Mouse (Mus musculus) heart, embryonic 16.5 days (tissue): ENCODE measurements around the gene Ptprm. TPM values are rescaled to one million over a fixed set of nuclear protein-coding genes. Genes with fewer than 3 reads are reported as not detected.

ENCODE experiments used
- ATAC-seq: fragments of 200-750 bp; cut with Nextera tagmentation; replicated peaks from 2 replicates; pipeline ENCODE4 v1.8.0; 2017; ENCODE audit warnings: moderate number of reproducible peaks; ENCODE audit not compliant: insufficient read depth, low FRiP score; ENCODE audit errors: extremely low read depth
- H3K27ac ChIP-seq: fragments of 300-500 bp; sonication (generic); 2 replicates; pipeline ENCODE4 v1.5.1; 2014; ENCODE audit warnings: mild to moderate bottlenecking, low read length, control low read depth, moderate library complexity
- H3K27me3 ChIP-seq: fragments of 300-500 bp; sonication (generic); 2 replicates; pipeline ENCODE4 v1.6.1; 2014; ENCODE audit warnings: low read length, mixed read lengths; ENCODE audit not compliant: control insufficient read depth, insufficient read depth
- H3K36me3 ChIP-seq: fragments of 300-500 bp; sonication (generic); 2 replicates; pipeline ENCODE4 v1.6.1; 2014; ENCODE audit not compliant: control insufficient read depth, insufficient read depth
- H3K4me1 ChIP-seq: fragments of 300-500 bp; sonication (generic); 2 replicates; pipeline ENCODE4 v1.6.1; 2014; ENCODE audit warnings: low read length, mixed read lengths; ENCODE audit not compliant: control insufficient read depth, insufficient read depth
- H3K4me2 ChIP-seq: fragments of 300-500 bp; sonication (generic); 2 replicates; pipeline ENCODE4 v1.6.1; 2014; ENCODE audit warnings: low read depth, mild to moderate bottlenecking, control low read depth, low read length
- H3K4me3 ChIP-seq: fragments of 300-500 bp; sonication (generic); 2 replicates; pipeline ENCODE4 v1.5.1; 2014; ENCODE audit warnings: mild to moderate bottlenecking, control low read depth, low read length
- H3K9ac ChIP-seq: fragments of 300-500 bp; sonication (generic); 2 replicates; pipeline ENCODE4 v1.6.1; 2014; ENCODE audit warnings: low read length, control low read depth
- H3K9me3 ChIP-seq: fragments of 300-500 bp; sonication (generic); replicated peaks from 2 replicates; pipeline ENCODE4 v1.6.1; 2016; ENCODE audit warnings: low read length; ENCODE audit not compliant: control insufficient read depth
- WGBS: fragments of 180-500 bp; shearing (Covaris S2); extraction: QIAGEN DNeasy Blood & Tissue Kit; methylation state at CpG from one replicate; pipeline ENCODE4 v1.1.7; 2014; 5-methylcytosine and 5-hydroxymethylcytosine counted together
- polyA plus RNA-seq: library from polyadenylated mRNA; unstranded; fragments of >200 nt; fragmentation: Nextera tagmentation; extraction: Ambion mirVana; gene quantifications from 2 replicates; pipeline ENCODE4 v1.2.1, GENCODE M21; 2015

Ptprm gene
- polyA plus RNA-seq, 1 experiment from 2014 or later = 12.8 TPM

DNA sequence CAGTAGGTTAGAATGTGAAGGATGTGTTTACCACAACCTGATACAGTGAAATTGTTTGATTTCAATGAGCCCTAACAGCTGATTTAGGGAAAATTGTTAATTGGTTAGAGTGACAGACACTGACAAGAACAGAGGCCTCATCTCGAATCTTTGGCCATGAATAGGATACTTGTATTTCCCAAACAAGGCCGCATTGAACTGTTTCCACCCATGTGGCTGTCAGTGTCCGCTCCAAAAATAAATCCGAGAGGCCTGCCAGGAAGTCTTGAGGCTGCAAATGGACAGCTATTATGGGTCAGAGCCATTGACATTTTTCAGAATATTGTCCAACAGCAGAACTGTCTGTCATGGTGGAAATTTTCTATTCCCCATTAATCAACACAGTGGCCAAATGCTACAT lies 409.8 kb downstream of the Ptprm start:
- Histone ChIP-seq H3K9me3 (no peaks in the 10 kb centered on the region), H3K36me3 (peaks cover 2% of the 10 kb centered on the region; the same call in 1 of the 2 replicates), H3K9ac (no peak overlapping the region), H3K27me3 (no peaks in the 10 kb centered on the region), H3K4me1 (no peaks in the 10 kb centered on the region), H3K4me2 (no peak overlapping the region), H3K4me3 (no peak overlapping the region), H3K27ac (no peak overlapping the region)
- no peak for ATAC-seq
- WGBS = 61% methylated on average over 4 of the region's 4 CpGs

DNA sequence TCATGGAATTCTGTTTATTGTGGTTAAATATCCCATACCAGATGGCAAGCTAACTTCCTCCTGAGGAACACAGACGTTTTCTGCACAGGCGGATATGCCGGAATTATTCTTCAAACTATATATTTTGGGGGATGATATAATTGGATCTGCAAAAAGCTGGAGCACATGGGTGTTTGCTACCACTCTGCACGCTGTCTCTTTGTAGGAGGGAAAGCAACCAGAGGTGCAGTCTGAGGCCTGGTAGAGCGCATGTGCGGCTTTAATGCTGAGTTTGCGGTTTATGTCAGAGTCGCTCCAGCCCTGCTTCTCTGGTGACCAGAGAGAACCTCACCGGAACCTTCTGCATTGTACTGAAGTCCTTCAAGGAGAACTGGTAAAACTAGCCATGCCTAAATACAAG lies 410.7 kb downstream of the Ptprm start:
- H3K4me1 ChIP-seq = no peaks in the 10 kb centered on the region
- H3K9me3 ChIP-seq = no peaks in the 10 kb centered on the region
- H3K4me3 ChIP-seq = no peak overlapping the region
- no peaks in the 10 kb centered on the region for H3K36me3 ChIP-seq
- ATAC-seq = no peak
- no peak overlapping the region for H3K27ac ChIP-seq
- WGBS = 91% methylated on average over 9 of the region's 9 CpGs
- no peak overlapping the region for H3K9ac ChIP-seq
- no peak overlapping the region for H3K4me2 ChIP-seq
- H3K27me3 ChIP-seq = no peaks in the 10 kb centered on the region

DNA sequence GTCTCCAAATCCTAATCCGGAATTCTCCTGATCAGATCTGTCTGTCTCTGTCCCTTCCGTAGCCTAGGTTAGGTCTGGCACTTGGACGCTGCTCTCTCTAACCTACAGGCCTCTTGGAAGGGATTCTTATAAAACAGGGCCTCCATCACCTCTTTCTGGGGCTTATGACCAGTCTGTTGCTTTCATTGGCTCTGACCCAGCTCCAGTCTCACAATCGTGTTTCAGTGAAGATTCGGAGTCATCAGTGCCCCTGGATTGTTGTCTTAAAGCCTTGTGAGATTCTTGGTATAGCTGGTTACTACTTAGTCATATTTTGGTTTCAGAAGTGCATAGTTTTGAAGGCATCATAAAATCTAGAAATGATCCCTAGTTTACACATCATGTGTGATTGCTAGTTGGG lies 428.6 kb downstream of the Ptprm start:
- Histone ChIP-seq H3K27me3 (no peaks in the 10 kb centered on the region), H3K9ac (no peak overlapping the region), H3K4me3 (no peak overlapping the region), H3K36me3 (no peaks in the 10 kb centered on the region; the same call in 1 of the 2 replicates), H3K4me1 (no peaks in the 10 kb centered on the region), H3K4me2 (no peak overlapping the region), H3K9me3 (peaks cover 5% of the 10 kb centered on the region), H3K27ac (no peak overlapping the region)
- WGBS = 69% methylated on average over 5 of the region's 5 CpGs
- ATAC-seq = no peak

DNA sequence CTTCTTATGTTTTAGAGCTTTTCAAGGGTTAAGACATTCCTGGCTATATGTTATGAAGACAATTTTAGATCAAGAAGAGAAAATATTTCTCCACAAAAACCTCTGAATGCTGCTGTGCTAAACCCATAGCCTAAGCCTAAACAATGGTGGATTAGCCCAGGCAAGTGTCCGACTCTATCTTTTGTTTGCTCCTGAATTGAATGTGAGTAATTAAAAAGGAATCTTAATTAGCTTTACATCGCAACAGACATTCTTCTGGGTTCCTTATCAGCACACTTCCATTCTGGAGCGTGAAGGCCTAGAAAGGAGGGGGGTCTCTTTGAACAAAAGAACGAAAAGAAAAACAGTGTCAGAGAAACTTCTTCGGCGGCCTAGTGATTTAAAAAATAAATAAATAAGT lies 439.6 kb downstream of the Ptprm start:
- Histone ChIP-seq H3K36me3 (no peaks in the 10 kb centered on the region), H3K4me2 (no peak overlapping the region), H3K4me1 (no peaks in the 10 kb centered on the region), H3K4me3 (no peak overlapping the region), H3K27me3 (no peaks in the 10 kb centered on the region), H3K9me3 (no peaks in the 10 kb centered on the region), H3K9ac (no peak overlapping the region), H3K27ac (no peak overlapping the region)
- 30% methylated on average over 6 of the region's 6 CpGs for WGBS
- no peak for ATAC-seq

DNA sequence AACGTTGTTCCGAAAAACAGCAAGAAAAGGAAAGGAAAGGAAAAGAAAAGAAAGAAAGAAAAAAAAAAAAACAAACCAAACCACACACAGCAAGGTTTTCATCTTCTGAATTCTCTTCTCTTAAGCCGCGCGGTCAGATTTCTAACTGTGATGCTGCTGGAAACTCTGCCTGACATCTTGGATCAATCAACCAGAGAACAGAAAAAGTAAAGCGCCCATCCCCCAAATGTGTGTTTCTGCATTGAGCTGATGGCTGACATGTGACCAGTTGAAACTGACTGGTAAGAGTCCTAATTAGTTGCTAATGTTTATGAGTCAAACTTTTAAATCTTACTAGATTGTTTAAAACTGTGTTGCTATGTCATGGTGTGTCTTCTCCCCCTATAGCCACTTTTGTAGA lies 441.7 kb downstream of the Ptprm start:
- Histone ChIP-seq H3K27ac (no peak overlapping the region), H3K4me1 (no peaks in the 10 kb centered on the region), H3K4me3 (no peak overlapping the region), H3K9ac (no peak overlapping the region), H3K27me3 (no peaks in the 10 kb centered on the region), H3K36me3 (no peaks in the 10 kb centered on the region), H3K4me2 (no peak overlapping the region), H3K9me3 (no peaks in the 10 kb centered on the region)
- ATAC-seq = no peak
- WGBS = 82% methylated on average over 6 of the region's 6 CpGs

DNA sequence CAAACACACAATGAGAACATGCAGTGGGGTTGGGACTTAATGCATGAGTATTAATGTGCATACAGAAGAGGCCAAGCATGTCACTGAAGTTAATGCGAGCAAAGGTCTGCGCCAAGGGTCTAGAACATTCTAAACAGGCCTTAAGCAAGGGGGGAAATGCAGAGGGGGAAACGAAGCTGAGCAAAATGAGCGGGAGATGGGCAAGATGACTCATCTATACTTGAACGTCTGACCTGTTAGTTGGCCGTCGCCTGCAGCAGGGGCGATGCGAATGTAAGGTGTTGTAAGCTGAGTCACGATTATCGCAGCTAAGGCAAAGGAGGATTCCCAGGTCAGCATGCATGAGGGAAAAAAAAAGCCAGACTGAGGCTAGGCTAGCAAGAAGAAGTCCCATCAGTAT lies 442.1 kb downstream of the Ptprm start:
- Histone ChIP-seq H3K4me3 (no peak overlapping the region), H3K9me3 (no peaks in the 10 kb centered on the region), H3K4me1 (no peaks in the 10 kb centered on the region), H3K27ac (no peak overlapping the region), H3K9ac (no peak overlapping the region), H3K36me3 (no peaks in the 10 kb centered on the region), H3K4me2 (no peak overlapping the region), H3K27me3 (no peaks in the 10 kb centered on the region)
- no peak for ATAC-seq
- 77% methylated on average over 11 of the region's 11 CpGs for WGBS

DNA sequence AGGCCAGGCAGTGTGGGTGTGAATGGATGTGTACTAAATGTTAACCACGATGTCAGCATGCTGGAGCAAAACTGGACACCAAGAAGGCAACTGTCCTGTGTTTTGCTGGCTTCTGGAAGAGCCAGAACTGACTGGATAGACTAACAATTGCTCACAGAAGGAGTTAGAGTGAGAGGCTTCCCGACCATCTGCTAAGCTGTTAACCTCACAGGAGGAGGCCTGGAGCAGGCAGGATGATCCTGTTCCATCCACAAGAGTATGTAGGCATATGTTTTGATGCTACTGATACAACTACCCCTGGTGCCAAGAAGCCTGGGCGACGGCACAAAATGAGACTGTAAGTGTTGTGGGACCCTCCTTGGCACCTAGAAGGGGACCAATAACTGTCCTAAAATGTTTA lies 444.4 kb downstream of the Ptprm start:
- Histone ChIP-seq H3K9ac (no peak overlapping the region), H3K4me2 (no peak overlapping the region), H3K9me3 (no peaks in the 10 kb centered on the region), H3K4me3 (no peak overlapping the region), H3K36me3 (no peaks in the 10 kb centered on the region), H3K27me3 (no peaks in the 10 kb centered on the region), H3K27ac (no peak overlapping the region), H3K4me1 (no peaks in the 10 kb centered on the region)
- 72% methylated on average over 4 of the region's 4 CpGs for WGBS
- ATAC-seq = no peak

DNA sequence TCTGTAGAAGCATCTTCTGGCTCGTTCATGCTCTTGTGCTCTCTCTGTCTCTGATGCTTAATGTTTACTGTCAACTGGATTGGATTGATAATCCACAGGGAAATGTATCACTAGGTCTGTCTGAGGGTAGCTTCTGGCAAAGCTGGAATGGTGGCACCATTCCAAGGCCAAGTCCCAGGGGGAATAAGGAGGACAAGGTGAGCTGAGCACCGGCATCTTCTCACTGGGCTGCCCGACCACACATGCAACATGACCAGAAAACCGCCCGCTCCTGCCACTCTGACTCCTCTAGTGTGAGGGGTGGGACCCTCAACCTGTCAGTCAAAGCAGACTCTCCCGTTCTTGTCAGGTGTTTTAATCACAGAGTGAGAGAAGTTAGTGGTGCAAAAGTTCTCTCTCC lies 445.3 kb downstream of the Ptprm start:
- Histone ChIP-seq H3K4me1 (no peaks in the 10 kb centered on the region), H3K27ac (no peak overlapping the region), H3K9ac (no peak overlapping the region), H3K36me3 (no peaks in the 10 kb centered on the region), H3K4me3 (no peak overlapping the region), H3K4me2 (no peak overlapping the region), H3K9me3 (no peaks in the 10 kb centered on the region), H3K27me3 (no peaks in the 10 kb centered on the region)
- no peak for ATAC-seq
- 75% methylated on average over 6 of the region's 6 CpGs for WGBS

DNA sequence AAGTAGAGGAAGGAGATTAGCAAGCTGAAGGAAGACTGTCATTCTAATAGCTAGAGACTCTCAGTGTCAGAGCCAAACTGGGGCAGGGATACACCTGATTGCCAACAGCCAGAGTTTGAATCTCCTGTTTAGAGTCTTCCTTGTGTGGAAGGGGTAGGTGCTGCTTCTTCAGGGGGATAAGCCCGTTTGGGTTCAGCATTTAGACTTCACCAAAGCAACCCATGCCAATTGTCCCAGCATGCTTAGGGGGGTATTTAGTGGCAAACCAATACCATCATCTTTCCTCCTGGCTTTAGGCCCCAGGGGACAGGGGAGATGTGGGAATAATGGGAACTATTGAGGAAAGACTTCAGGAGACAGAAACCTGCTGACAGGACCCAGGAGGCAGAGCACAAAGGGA lies 460.1 kb downstream of the Ptprm start:
- Histone ChIP-seq H3K9me3 (no peaks in the 10 kb centered on the region), H3K4me1 (no peaks in the 10 kb centered on the region), H3K4me2 (no peak overlapping the region), H3K36me3 (no peaks in the 10 kb centered on the region), H3K27ac (no peak overlapping the region), H3K4me3 (no peak overlapping the region), H3K9ac (no peak overlapping the region), H3K27me3 (no peaks in the 10 kb centered on the region)
- WGBS = 71% methylated on average over 1 of the region's 1 CpGs
- no peak for ATAC-seq

DNA sequence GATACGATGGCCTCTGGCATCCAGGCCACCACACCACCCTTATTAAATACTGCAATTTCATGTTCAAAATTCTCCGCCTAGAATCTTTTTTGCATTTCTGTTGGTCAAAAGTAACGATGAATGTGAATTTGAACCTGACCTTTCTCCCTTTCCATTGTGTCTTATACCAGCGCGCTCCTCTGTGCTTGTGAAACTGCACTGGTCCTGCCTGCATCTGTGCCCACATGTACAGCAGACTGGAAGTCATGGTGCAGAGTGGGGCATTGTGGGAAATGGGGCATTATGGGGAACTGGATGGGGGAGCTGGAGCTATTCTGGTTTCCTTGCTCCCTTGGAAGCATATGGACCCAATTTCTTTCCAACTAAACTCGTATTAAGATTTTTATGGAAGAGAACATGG lies 462.3 kb downstream of the Ptprm start:
- H3K27ac ChIP-seq = no peak overlapping the region
- H3K27me3 ChIP-seq = no peaks in the 10 kb centered on the region
- no peak overlapping the region for H3K4me3 ChIP-seq
- no peak for ATAC-seq
- H3K4me2 ChIP-seq = no peak overlapping the region
- H3K9ac ChIP-seq = no peak overlapping the region
- 96% methylated on average over 6 of the region's 6 CpGs for WGBS
- H3K9me3 ChIP-seq = no peaks in the 10 kb centered on the region
- no peaks in the 10 kb centered on the region for H3K36me3 ChIP-seq
- no peaks in the 10 kb centered on the region for H3K4me1 ChIP-seq
